Mouse (Mus musculus) erythroblast, embryonic 14.5 days (primary cell): ENCODE measurements around the gene Slc16a3.

Experiments used
- GATA1 ChIP-seq: IDR thresholded peaks from 2 replicates; pipeline ENCODE4 v1.6.1; 2012; ENCODE audit warnings: low read length, inconsistent platforms, mixed read lengths
- TAL1 ChIP-seq: IDR thresholded peaks from 3 replicates; pipeline ENCODE4 v1.6.1; 2012; ENCODE audit warnings: low read length, inconsistent platforms, mixed read lengths

- TF ChIP-seq GATA1 (no peak), TAL1 (no peak)
These were observed 46.5 kb downstream of the Slc16a3 start for GRCm38 (mm10) chr11:120994741-120995140.
